Mouse (Mus musculus) layer of hippocampus, adult 9-11 months (tissue): ENCODE data around the gene Epp13.
"Not testable (repeated sequence)": the region's sequence is repeated elsewhere in the genome, so short reads cannot be mapped to it uniquely, and the experiment has no call there.

Source experiments
- DNase-seq: peaks from one replicate; pipeline ENCODE4 v3.0.0; 2022

Epp13 gene

GRCm38 (mm10) chr7:6285842-6286705 lies 33.6 kb downstream of the Epp13 start, which contains the start of gene Zfp667:
Zfp667 (plus strand) TSS chr7:6286579.
- DNase-seq: peak; percentile 98

DNA sequence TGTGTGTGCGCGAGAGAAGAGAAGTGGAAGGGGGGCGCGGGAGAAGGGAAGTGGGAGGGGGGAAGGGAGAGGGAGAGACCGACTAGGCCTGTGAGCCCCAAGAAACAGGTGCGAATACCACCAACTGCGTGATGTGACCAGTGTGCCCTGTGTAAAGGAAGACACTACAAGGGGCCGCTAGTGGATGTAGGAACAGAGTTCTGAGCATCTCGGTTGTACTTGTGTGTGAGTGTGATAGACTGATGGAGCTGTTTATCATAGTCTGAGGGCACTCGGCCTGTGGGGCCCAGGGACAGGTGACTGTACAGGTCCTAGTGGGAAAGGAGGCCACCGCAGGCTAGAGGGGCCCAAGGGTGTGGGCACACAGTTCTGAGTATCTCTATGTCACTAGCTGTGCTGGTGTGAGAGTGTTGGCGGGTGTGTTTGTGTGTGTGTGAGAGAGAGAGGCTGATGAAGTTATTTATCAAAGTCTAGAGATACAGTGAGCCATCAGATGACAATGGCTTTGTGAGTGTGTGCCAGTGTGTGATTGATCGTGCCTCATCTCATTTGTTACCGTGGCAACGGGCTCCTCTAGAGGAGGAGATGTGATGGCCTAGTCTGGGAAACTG lies 34.5 kb downstream of the Epp13 start:
- peak; percentile 70 for DNase-seq

DNA sequence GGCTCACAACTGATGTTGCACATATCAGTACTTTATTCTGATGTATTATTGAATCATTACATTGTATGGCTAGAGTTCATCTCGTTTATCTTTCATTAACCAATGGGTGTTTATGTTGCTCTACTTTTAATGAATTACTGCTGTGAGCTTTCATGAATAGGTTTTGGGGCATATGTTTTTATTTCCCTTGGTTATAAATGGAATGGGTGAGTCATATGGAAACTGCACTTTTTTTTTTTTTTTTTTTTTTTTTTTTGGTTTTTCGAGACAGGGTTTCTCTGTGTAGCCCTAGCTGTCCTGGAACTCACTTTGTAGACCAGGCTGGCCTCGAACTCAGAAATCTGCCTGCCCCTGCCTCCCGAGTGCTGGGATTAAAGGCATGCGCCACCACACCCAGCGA lies 38.6 kb downstream of the Epp13 start:
- not testable (repeated sequence) for DNase-seq

DNA sequence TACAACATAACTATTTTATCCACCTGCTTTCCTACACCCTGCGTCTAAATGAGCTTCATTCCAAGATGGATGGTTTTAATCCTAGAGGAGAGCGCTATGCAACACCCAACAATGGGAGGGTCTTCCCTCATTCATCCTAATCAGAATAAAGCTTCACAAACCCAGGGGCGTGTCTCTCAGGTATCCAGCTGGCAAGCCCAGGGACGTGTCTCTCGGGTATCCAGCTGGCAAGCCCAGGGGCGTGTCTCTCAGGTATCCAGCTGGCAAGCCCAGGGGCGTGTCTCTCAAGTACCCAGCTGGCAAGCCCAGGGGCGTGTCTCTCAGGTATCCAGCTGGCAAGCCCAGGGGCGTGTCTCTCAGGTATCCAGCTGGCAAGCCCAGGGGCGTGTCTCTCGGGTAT lies 48.3 kb downstream of the Epp13 start:
- not testable (repeated sequence) for DNase-seq

- peak; percentile 38 for DNase-seq
Observed at GRCm38 (mm10) chr7:6330458-6331232, 78.1 kb downstream of the Epp13 start.

DNA sequence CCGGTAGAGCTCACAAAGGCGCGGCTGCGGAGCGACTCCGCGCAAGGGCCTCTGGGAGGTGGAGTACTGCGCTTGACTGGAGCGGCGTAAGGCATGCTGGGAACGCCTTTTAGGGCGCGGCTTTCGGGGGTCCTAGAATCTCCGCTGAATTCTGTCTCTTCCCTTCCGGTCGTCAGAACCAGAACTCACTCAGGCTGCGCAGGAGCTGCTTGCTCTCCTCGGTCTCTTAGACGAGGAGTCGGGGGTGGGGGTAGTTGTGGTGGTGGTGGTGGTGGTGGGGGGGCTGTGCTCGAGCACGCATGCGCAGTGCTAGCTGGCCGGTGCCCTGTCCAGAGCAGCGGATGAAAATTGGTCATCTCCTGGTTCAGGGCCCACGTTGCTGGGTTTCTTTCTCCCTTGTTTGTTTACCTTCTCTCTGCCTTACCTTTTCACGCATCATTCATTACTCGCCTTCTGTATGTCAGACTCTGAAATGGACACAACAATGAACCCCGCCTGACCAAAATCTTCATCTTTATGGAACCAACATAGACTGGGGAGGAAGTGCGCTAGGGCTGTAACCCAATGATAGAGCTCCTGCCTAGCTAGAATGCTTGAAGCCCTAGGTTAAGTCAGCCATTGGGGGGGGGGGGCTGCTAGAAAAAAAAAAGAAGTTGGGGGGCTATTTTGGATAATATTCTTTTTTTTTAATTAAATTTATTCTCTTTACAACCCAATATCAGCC lies 78.9 kb downstream of the Epp13 start, which contains the start of gene Zfp583:
Gene Zfp583 (minus strand): TSS at position 53 of the 724 bp plus-strand sequence.
- peak; percentile 91 for DNase-seq
